Mouse (Mus musculus) neural tube, embryonic 10.5 days (tissue): Measurements from ENCODE around the gene Col23a1.

Source experiments
- DNase-seq: peaks from one replicate; pipeline ENCODE4 v3.0.0-alpha.2; 2017; ENCODE audit warnings: low spot score; ENCODE audit errors: extremely low spot score

Col23a1 gene

GRCm38 (mm10) chr11:51538919-51539758 lies 249.4 kb downstream of the Col23a1 start:
- DNase-seq = no peak

- peak; percentile 99 for DNase-seq
These were observed 250.1 kb downstream of the Col23a1 start for GRCm38 (mm10) chr11:51539759-51540282.

- DNase-seq = no peak
These were observed 252.7 kb downstream of the Col23a1 start for GRCm38 (mm10) chr11:51542424-51542823.

- DNase-seq = peak; percentile 52
These were observed 253.8 kb downstream of the Col23a1 start for GRCm38 (mm10) chr11:51543487-51544050.

- no peak for DNase-seq
These were observed 254.7 kb downstream of the Col23a1 start for GRCm38 (mm10) chr11:51544413-51544812.

GRCm38 (mm10) chr11:51545811-51546210 lies 256.1 kb downstream of the Col23a1 start:
- DNase-seq = no peak

- DNase-seq = no peak
These were observed 261.5 kb downstream of the Col23a1 start for GRCm38 (mm10) chr11:51551253-51551652.

- no peak for DNase-seq
These were observed 262.4 kb downstream of the Col23a1 start for GRCm38 (mm10) chr11:51552091-51552490.

GRCm38 (mm10) chr11:51554590-51554989 lies 264.9 kb downstream of the Col23a1 start:
- no peak for DNase-seq

- no peak for DNase-seq
These were observed 265.3 kb downstream of the Col23a1 start for GRCm38 (mm10) chr11:51555066-51555465.

- no peak for DNase-seq
These were observed 273.6 kb downstream of the Col23a1 start for GRCm38 (mm10) chr11:51563276-51563675.

- no peak for DNase-seq
These were observed 275.3 kb downstream of the Col23a1 start for GRCm38 (mm10) chr11:51565062-51565461.

- no peak for DNase-seq
These were observed 276.2 kb downstream of the Col23a1 start for GRCm38 (mm10) chr11:51565951-51566350.

- DNase-seq = no peak
These were observed 279.1 kb downstream of the Col23a1 start for GRCm38 (mm10) chr11:51568801-51569200.

- DNase-seq = no peak
These were observed 286.7 kb downstream of the Col23a1 start for GRCm38 (mm10) chr11:51576454-51576853.

GRCm38 (mm10) chr11:51577587-51577986 lies 287.9 kb downstream of the Col23a1 start:
- no peak for DNase-seq

- DNase-seq = no peak
These were observed 289.3 kb downstream of the Col23a1 start for GRCm38 (mm10) chr11:51579024-51579423.

GRCm38 (mm10) chr11:51582713-51583112 lies 293.0 kb downstream of the Col23a1 start:
- peak; percentile 74 for DNase-seq

- no peak for DNase-seq
These were observed 294.3 kb downstream of the Col23a1 start for GRCm38 (mm10) chr11:51584057-51584430.

- peak; percentile 98 for DNase-seq
These were observed 294.9 kb downstream of the Col23a1 start, which contains the start of gene Phykpl for GRCm38 (mm10) chr11:51584431-51585248. Gene Phykpl (plus strand): TSS chr11:51584757.

- no peak for DNase-seq
These were observed 296.0 kb downstream of the Col23a1 start for GRCm38 (mm10) chr11:51585608-51586252.
